Mouse (Mus musculus) liver, embryonic 11.5 days (tissue): ENCODE data around the gene Lrrtm4. TPM values are rescaled to one million over a fixed set of nuclear protein-coding genes. Genes with fewer than 3 reads are reported as not detected.

Experiments used
- ATAC-seq: fragments of 200-750 bp; cut with Nextera tagmentation; replicated peaks from 2 replicates; pipeline ENCODE4 v1.8.0; 2017; ENCODE audit warnings: moderate number of reproducible peaks, mild to moderate bottlenecking, moderate TSS enrichment, moderate library complexity; ENCODE audit not compliant: low FRiP score
- DNase-seq: peaks from one replicate; pipeline ENCODE4 v3.0.0-alpha.2; 2017; ENCODE audit warnings: low spot score
- H3K27ac ChIP-seq: fragments of 300-500 bp; sonication (generic); 2 replicates; pipeline ENCODE4 v1.5.1; 2014; ENCODE audit warnings: mild to moderate bottlenecking, low read depth, low read length, control low read depth
- H3K27me3 ChIP-seq: fragments of 300-500 bp; sonication (generic); replicated peaks from 2 replicates; pipeline ENCODE4 v1.6.1; 2014; ENCODE audit warnings: low read length, mixed read lengths; ENCODE audit not compliant: control insufficient read depth, insufficient read depth
- H3K36me3 ChIP-seq: fragments of 300-500 bp; sonication (generic); 2 replicates; pipeline ENCODE4 v1.6.1; 2014; ENCODE audit warnings: mild to moderate bottlenecking, low read length, moderate library complexity, mixed read lengths; ENCODE audit not compliant: control insufficient read depth, insufficient read depth
- H3K4me1 ChIP-seq: fragments of 300-500 bp; sonication (generic); replicated peaks from 2 replicates; pipeline ENCODE4 v1.6.1; 2014; ENCODE audit warnings: low read length, mixed read lengths; ENCODE audit not compliant: control insufficient read depth, insufficient read depth
- H3K4me2 ChIP-seq: fragments of 300-500 bp; sonication (generic); 2 replicates; pipeline ENCODE4 v1.6.1; 2014; ENCODE audit warnings: mild to moderate bottlenecking, control low read depth, moderate library complexity
- H3K4me3 ChIP-seq: fragments of 300-500 bp; sonication (generic); 2 replicates; pipeline ENCODE4 v1.5.1; 2014; ENCODE audit warnings: low read depth, low read length, control low read depth
- H3K9ac ChIP-seq: fragments of 300-500 bp; sonication (generic); 2 replicates; pipeline ENCODE4 v1.6.1; 2014; ENCODE audit warnings: low read depth, low read length, control low read depth
- H3K9me3 ChIP-seq: fragments of 300-500 bp; sonication (generic); 2 replicates; pipeline ENCODE4 v1.6.1; 2016; ENCODE audit warnings: low read length, inconsistent platforms, mixed read lengths; ENCODE audit not compliant: control insufficient read depth
- WGBS: fragments of 180-500 bp; shearing (Covaris S2); extraction: QIAGEN DNeasy Blood & Tissue Kit; methylation state at CpG from one replicate; pipeline ENCODE4 v1.1.7; 2014; 5-methylcytosine and 5-hydroxymethylcytosine counted together
- polyA plus RNA-seq: library from polyadenylated mRNA; unstranded; fragments of >200 nt; fragmentation: Nextera tagmentation; extraction: Ambion mirVana; gene quantifications from 2 replicates; pipeline ENCODE4 v1.2.1, GENCODE M21; 2014

Gene Lrrtm4
- polyA plus RNA-seq, 1 experiment from 2014 or later: 0.19 TPM

DNA sequence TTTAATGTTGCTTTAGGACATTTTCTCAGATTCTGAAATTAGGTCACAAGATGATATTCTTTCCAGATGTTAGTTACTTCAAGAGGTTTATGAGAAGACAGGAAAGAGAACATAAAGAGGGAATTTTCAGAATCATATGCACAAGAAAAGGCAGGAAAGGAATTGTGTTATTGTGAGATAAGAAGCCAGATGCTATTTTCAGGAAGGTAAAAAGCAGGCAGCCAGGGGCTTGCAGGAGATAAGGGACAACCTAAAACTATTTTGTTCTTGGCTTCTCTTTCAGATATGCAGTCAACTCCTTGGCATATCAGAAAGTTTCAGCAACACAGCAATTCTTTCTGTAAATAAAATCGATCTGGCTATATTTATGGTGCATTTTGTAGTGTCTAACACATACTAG is 338.4 kb downstream of the Lrrtm4 start:
- Histone ChIP-seq H3K9me3 (no peaks in the 10 kb centered on the region), H3K4me2 (no peak overlapping the region), H3K4me3 (no peak overlapping the region), H3K36me3 (no peaks in the 10 kb centered on the region), H3K27ac (no peak overlapping the region), H3K4me1 (no peaks in the 10 kb centered on the region; the same call in 1 of the 2 replicates), H3K27me3 (no peaks in the 10 kb centered on the region), H3K9ac (no peak overlapping the region)
- DNase-seq (no peak), ATAC-seq (peak; percentile 77)
- WGBS: 23% methylated on average over 1 of the region's 1 CpGs

- H3K9ac ChIP-seq: no peak overlapping the region
- no peaks in the 10 kb centered on the region for H3K27me3 ChIP-seq
- no peaks in the 10 kb centered on the region for H3K4me1 ChIP-seq
- no peak overlapping the region for H3K4me3 ChIP-seq
- no peaks in the 10 kb centered on the region for H3K36me3 ChIP-seq
- H3K9me3 ChIP-seq: no peaks in the 10 kb centered on the region
- no peak for DNase-seq
- ATAC-seq: no peak
- no peak overlapping the region for H3K4me2 ChIP-seq
- no peak overlapping the region for H3K27ac ChIP-seq
Observed at GRCm38 (mm10) chr6:80363593-80363992, 344.9 kb downstream of the Lrrtm4 start.

GRCm38 (mm10) chr6:80366532-80366931 is 347.9 kb downstream of the Lrrtm4 start:
- Histone ChIP-seq H3K36me3 (no peaks in the 10 kb centered on the region), H3K9me3 (no peaks in the 10 kb centered on the region), H3K4me3 (no peak overlapping the region), H3K4me1 (no peaks in the 10 kb centered on the region), H3K4me2 (no peak overlapping the region), H3K27ac (no peak overlapping the region), H3K27me3 (no peaks in the 10 kb centered on the region), H3K9ac (no peak overlapping the region)
- DNase-seq: no peak
- no peak for ATAC-seq
- 74% methylated on average over 4 of the region's 4 CpGs for WGBS

DNA sequence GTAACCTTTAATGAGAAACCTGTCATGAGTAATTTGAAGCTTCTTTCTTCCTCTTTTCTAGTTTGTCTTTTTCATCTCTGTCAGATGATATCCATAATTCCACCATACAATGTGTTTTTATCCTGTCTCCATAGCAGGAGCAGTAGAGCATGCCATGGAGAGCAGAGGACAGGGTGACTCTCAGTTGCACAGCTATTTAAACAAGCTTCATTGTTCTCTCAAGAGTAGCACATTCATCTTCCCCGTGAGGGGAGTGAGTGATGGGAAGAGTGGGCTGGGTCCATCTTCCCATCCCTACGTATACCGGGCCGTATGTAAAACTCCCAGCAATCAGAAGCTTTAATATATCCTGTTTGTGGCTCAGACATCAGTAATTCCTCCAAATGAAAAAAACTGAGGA is 370.9 kb downstream of the Lrrtm4 start:
- 83% methylated on average over 4 of the region's 4 CpGs for WGBS
- Histone ChIP-seq H3K27me3 (no peaks in the 10 kb centered on the region), H3K9me3 (no peaks in the 10 kb centered on the region), H3K9ac (no peak overlapping the region), H3K4me1 (no peaks in the 10 kb centered on the region), H3K4me3 (no peak overlapping the region), H3K27ac (no peak overlapping the region), H3K36me3 (no peaks in the 10 kb centered on the region), H3K4me2 (no peak overlapping the region)
- ATAC-seq (no peak), DNase-seq (no peak)

- Histone ChIP-seq H3K4me3 (no peak overlapping the region), H3K9ac (no peak overlapping the region), H3K27me3 (no peaks in the 10 kb centered on the region), H3K4me2 (no peak overlapping the region), H3K36me3 (no peaks in the 10 kb centered on the region), H3K4me1 (no peaks in the 10 kb centered on the region), H3K9me3 (no peaks in the 10 kb centered on the region), H3K27ac (no peak overlapping the region)
- WGBS: 68% methylated on average over 1 of the region's 1 CpGs
- DNase-seq: no peak
- no peak for ATAC-seq
Observed at GRCm38 (mm10) chr6:80406757-80407156, 388.1 kb downstream of the Lrrtm4 start.

- no peak overlapping the region for H3K27ac ChIP-seq
- H3K27me3 ChIP-seq: no peaks in the 10 kb centered on the region
- no peak overlapping the region for H3K4me3 ChIP-seq
- no peaks in the 10 kb centered on the region for H3K4me1 ChIP-seq
- H3K36me3 ChIP-seq: no peaks in the 10 kb centered on the region
- no peak for ATAC-seq
- no peak overlapping the region for H3K4me2 ChIP-seq
- no peak overlapping the region for H3K9ac ChIP-seq
- no peaks in the 10 kb centered on the region for H3K9me3 ChIP-seq
- no peak for DNase-seq
Observed at GRCm38 (mm10) chr6:80440135-80440534, 421.5 kb downstream of the Lrrtm4 start.

- Histone ChIP-seq H3K27me3 (no peaks in the 10 kb centered on the region), H3K9ac (no peak overlapping the region), H3K4me2 (no peak overlapping the region), H3K36me3 (no peaks in the 10 kb centered on the region), H3K9me3 (no peaks in the 10 kb centered on the region), H3K4me1 (no peaks in the 10 kb centered on the region), H3K27ac (no peak overlapping the region), H3K4me3 (no peak overlapping the region)
- DNase-seq (no peak), ATAC-seq (no peak)
- WGBS: 66% methylated on average over 4 of the region's 4 CpGs
Observed at GRCm38 (mm10) chr6:80470546-80470945, 451.9 kb downstream of the Lrrtm4 start.

DNA sequence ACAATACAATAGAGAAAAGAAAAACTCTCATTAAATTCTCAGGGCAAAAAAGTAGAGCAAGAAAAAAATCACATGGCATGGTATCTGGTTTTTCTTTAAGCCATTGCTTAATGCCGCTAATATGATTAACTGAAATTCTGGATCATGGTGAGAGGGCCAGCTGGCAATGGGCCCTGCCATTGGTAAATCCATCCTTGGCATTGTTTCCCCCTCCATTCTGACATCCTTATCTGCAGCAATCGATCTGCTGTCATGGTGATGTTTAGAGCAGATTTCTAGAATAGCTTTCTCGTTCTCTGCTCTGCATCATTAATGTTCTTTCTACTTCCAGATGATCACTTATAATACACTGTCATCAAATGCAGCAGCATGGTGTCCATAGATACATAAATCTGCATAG is 457.5 kb downstream of the Lrrtm4 start:
- no peak overlapping the region for H3K9ac ChIP-seq
- ATAC-seq (no peak), DNase-seq (no peak)
- WGBS: 78% methylated on average over 3 of the region's 3 CpGs
- H3K9me3 ChIP-seq: no peaks in the 10 kb centered on the region
- H3K27me3 ChIP-seq: no peaks in the 10 kb centered on the region
- H3K4me1 ChIP-seq: no peaks in the 10 kb centered on the region
- no peak overlapping the region for H3K4me2 ChIP-seq
- no peak overlapping the region for H3K27ac ChIP-seq
- no peak overlapping the region for H3K4me3 ChIP-seq
- H3K36me3 ChIP-seq: no peaks in the 10 kb centered on the region

- Histone ChIP-seq H3K4me3 (no peak overlapping the region), H3K27me3 (no peaks in the 10 kb centered on the region), H3K4me2 (no peak overlapping the region), H3K36me3 (no peaks in the 10 kb centered on the region), H3K9ac (no peak overlapping the region), H3K9me3 (no peaks in the 10 kb centered on the region), H3K27ac (no peak overlapping the region), H3K4me1 (no peaks in the 10 kb centered on the region)
- 23% methylated on average over 1 of the region's 1 CpGs for WGBS
- ATAC-seq (no peak), DNase-seq (no peak)
Observed at GRCm38 (mm10) chr6:80545017-80545416, 526.3 kb downstream of the Lrrtm4 start.
